Mouse (Mus musculus) 416B (cell line): ENCODE results near the gene Ifna2.

Source experiments
- DNase-seq: peaks from one replicate; pipeline ENCODE4 v3.0.0; 2011; ENCODE audit warnings: low read depth

Gene Ifna2

DNA sequence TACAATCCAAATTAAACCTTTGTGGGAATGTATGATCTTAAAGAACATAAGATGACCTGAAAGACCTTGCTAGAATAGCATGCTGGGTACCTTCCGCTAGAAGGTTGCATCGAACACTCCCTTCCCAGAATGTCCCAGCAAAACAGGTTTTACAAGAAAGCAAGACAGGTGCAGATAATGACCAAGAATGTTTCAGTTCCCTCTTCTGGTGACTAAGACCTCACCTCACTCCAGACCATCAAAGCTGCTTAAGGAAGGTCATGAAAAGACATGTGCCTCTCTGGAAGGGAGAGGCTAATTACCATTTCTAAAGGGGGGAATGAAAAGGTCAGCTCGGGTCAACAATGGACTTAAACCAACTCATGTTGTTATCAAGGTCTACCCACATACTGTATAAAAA, 30.1 kb downstream of the Ifna2 start:
- no peak for DNase-seq

DNA sequence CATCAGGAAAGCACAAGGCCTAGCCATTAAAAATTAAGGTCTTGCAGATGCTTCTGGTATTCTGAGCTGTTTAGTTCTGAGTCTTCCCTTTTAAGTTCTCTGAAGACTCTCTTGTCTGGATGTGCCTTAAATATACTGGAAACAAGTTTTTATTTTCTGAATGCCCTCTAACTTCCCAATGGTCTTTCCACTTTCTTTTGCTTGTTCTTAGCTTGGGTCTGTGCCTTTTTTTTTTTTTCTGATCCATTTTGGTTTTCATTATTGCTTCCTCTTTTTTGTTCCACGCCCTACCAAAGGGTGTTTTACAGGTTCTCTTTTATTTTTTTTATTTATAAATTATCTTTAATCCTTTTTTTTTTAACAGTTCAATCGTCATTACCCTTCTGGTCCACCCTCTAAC, 39.4 kb downstream of the Ifna2 start, which contains the start of gene Ifna13:
Gene Ifna13, minus strand, starts transcription at position 101 of the 400 bp plus-strand sequence.
- peak; percentile 5 for DNase-seq

DNA sequence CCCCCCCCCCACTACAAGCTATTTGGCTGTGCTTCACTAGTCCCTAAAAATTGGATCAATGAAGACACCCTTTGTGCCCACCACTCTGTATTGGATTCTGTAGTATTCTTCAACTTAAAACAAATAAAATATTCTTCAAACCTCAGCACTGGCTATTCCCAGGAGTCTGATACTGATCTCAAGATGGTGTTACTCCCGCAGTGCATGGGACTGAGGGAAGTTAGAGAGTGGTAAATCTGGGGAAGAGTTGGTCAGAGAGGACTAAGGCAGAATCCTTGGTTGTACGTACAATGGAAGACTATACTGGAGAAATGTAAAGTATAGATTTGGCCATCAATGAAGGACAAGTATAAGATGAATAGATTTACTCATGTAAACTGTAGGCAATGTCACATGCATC, 41.2 kb downstream of the Ifna2 start:
- peak; percentile 55 for DNase-seq

GRCm38 (mm10) chr4:88641077-88641831, 42.5 kb downstream of the Ifna2 start:
- peak; percentile 99 for DNase-seq

DNA sequence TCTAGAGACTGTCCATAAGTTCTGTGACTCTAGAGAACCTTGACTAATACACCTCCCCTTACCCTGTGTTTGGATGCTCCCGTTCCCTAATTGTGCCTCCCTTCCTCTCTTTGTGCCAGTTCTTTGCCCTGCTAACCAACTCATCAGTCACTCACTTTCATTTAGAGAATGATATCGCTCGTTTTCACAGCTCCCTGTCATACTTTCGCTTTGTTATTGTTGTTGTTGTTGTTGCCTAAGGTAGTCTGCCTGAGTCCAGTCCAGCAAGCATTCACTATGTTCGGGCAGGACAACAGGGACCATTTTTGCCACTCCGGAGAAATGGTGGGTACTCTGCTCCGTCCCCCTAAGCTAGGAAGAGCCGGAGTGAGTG, 43.0 kb downstream of the Ifna2 start:
- no peak for DNase-seq

DNA sequence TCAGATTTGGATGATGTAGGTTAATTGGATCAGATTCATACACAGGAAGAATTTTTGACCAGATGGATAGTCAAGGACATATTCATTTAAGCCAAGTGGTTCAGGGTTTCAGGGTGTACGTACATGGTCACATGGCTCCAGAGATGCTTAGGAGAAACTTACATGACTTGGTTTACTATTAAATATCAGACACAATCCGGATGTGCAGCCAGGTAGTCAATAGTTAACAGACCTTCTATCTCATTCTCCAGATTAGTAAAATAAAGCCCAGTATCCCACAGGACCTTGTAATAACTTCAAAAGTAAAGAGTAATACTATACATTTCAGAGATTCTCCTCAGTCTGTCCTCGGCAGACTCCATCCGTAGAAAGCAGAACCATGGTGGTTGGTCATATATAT, 49.4 kb downstream of the Ifna2 start, which contains the start of gene C87499:
Gene C87499, minus strand, starts transcription at position 101 of the 400 bp plus-strand sequence.
- DNase-seq = no peak
